Mouse (Mus musculus) intestine, postnatal 0 days (tissue): ENCODE data around the gene H2al1f. TPM values are rescaled to one million over a fixed set of nuclear protein-coding genes. Genes with fewer than 3 reads are reported as not detected.
"Not testable (repeated sequence)": the region's sequence is repeated elsewhere in the genome, so short reads cannot be mapped to it uniquely, and the experiment has no call there.

Experiments
- ATAC-seq: fragments of 200-750 bp; cut with Nextera tagmentation; 2 replicates; pipeline ENCODE4 v1.8.0; 2017; ENCODE audit warnings: mild to moderate bottlenecking, moderate TSS enrichment, moderate library complexity
- H3K27ac ChIP-seq: fragments of 300-500 bp; sonication (generic); 2 replicates; pipeline ENCODE4 v1.5.1; 2014; ENCODE audit warnings: mild to moderate bottlenecking, low read depth, low read length, moderate library complexity
- H3K27me3 ChIP-seq: fragments of 300-500 bp; sonication (generic); replicated peaks from 2 replicates; pipeline ENCODE4 v1.6.1; 2014; ENCODE audit warnings: low read length, mixed read lengths; ENCODE audit not compliant: control insufficient read depth, insufficient read depth
- H3K36me3 ChIP-seq: fragments of 300-500 bp; sonication (generic); 2 replicates; pipeline ENCODE4 v1.6.1; 2014; ENCODE audit warnings: mild to moderate bottlenecking, moderate library complexity; ENCODE audit not compliant: control insufficient read depth, insufficient read depth
- H3K4me1 ChIP-seq: fragments of 300-500 bp; sonication (generic); replicated peaks from 2 replicates; pipeline ENCODE4 v1.6.1; 2014; ENCODE audit warnings: antibody characterized with exemption, low read length, mixed read lengths; ENCODE audit not compliant: control insufficient read depth, insufficient read depth
- H3K4me2 ChIP-seq: fragments of 300-500 bp; sonication (generic); replicated peaks from 2 replicates; pipeline ENCODE4 v1.6.1; 2014; ENCODE audit warnings: low read depth, mild to moderate bottlenecking, moderate library complexity
- H3K4me3 ChIP-seq: fragments of 300-500 bp; sonication (generic); 2 replicates; pipeline ENCODE4 v1.5.1; 2014; ENCODE audit warnings: low read depth, low read length
- H3K9ac ChIP-seq: fragments of 300-500 bp; sonication (generic); 2 replicates; pipeline ENCODE4 v1.6.1; 2014; ENCODE audit warnings: mild to moderate bottlenecking, low read depth, low read length
- H3K9me3 ChIP-seq: fragments of 300-500 bp; sonication (generic); 2 replicates; pipeline ENCODE4 v1.6.1; 2016; ENCODE audit warnings: mixed run types; ENCODE audit not compliant: control insufficient read depth
- CTCF ChIP-seq: sonication (generic); IDR thresholded peaks from 2 replicates; pipeline ENCODE4 v1.5.1; 2016; ENCODE audit warnings: low read depth, mild to moderate bottlenecking, control low read depth, antibody characterized with exemption, moderate library complexity
- WGBS: fragments of 180-500 bp; shearing (Covaris S2); extraction: QIAGEN DNeasy Blood & Tissue Kit; methylation state at CpG from one replicate; pipeline ENCODE4 v1.1.7; 2014; 5-methylcytosine and 5-hydroxymethylcytosine counted together
- polyA plus RNA-seq: library from polyadenylated mRNA; unstranded; fragments of >200 nt; fragmentation: Nextera tagmentation; extraction: Ambion mirVana; gene quantifications from 2 replicates; pipeline ENCODE4 v1.2.1, GENCODE M21; 2015

Gene H2al1f
- polyA plus RNA-seq, 1 experiment from 2014 or later: not detected

GRCm38 (mm10) chrX:11289244-11289643, 25.7 kb upstream of the H2al1f start:
- H3K4me2 ChIP-seq: no peak overlapping the region
- no peaks in the 10 kb centered on the region for H3K36me3 ChIP-seq
- no peaks in the 10 kb centered on the region for H3K9me3 ChIP-seq
- WGBS: 72% methylated on average over 4 of the region's 4 CpGs
- H3K9ac ChIP-seq: no peak overlapping the region
- TF ChIP-seq CTCF: no peak
- no peak for ATAC-seq
- H3K27ac ChIP-seq: no peak overlapping the region
- H3K4me1 ChIP-seq: no peaks in the 10 kb centered on the region
- no peaks in the 10 kb centered on the region; the same call in 1 of the 2 replicates for H3K27me3 ChIP-seq
- H3K4me3 ChIP-seq: no peak overlapping the region

GRCm38 (mm10) chrX:11298957-11299356, 16.0 kb upstream of the H2al1f start, which contains the start of gene H2al1a:
H2al1a (plus strand) TSS chrX:11299257.
- H3K4me2 ChIP-seq, ATAC-seq, H3K27ac ChIP-seq, H3K9ac ChIP-seq, H3K4me3 ChIP-seq, H3K9me3 ChIP-seq, H3K4me1 ChIP-seq, H3K36me3 ChIP-seq, H3K27me3 ChIP-seq: not testable (repeated sequence)
- WGBS: no CpG with 5 or more reads among the region's 3 CpGs

GRCm38 (mm10) chrX:11302132-11302531, 12.8 kb upstream of the H2al1f start, which contains the start of gene H2al1b:
H2al1b (plus strand) TSS chrX:11302432.
- ATAC-seq, H3K27me3 ChIP-seq, H3K27ac ChIP-seq, H3K9me3 ChIP-seq, H3K4me1 ChIP-seq, H3K36me3 ChIP-seq, H3K4me2 ChIP-seq, H3K4me3 ChIP-seq, H3K9ac ChIP-seq: not testable (repeated sequence)
- 87% methylated on average over 1 of the region's 3 CpGs for WGBS

GRCm38 (mm10) chrX:11305355-11305754, 9.6 kb upstream of the H2al1f start, which contains the start of gene H2al1c:
H2al1c (plus strand) TSS chrX:11305655.
- H3K27me3 ChIP-seq, H3K4me3 ChIP-seq, H3K4me1 ChIP-seq, H3K27ac ChIP-seq, H3K36me3 ChIP-seq, H3K9ac ChIP-seq, ATAC-seq, H3K4me2 ChIP-seq, H3K9me3 ChIP-seq: not testable (repeated sequence)
- WGBS: 78% methylated on average over 1 of the region's 6 CpGs

- not testable (repeated sequence) for H3K27me3 ChIP-seq, H3K4me1 ChIP-seq, ATAC-seq, H3K27ac ChIP-seq, H3K4me3 ChIP-seq, H3K4me2 ChIP-seq, H3K9me3 ChIP-seq, H3K9ac ChIP-seq, H3K36me3 ChIP-seq
- WGBS: no CpG with 5 or more reads among the region's 6 CpGs
These were observed 6.4 kb upstream of the H2al1f start, which contains the start of gene H2al1d for GRCm38 (mm10) chrX:11308524-11308923. H2al1d (plus strand) TSS chrX:11308824.

- H3K9ac ChIP-seq, H3K27ac ChIP-seq, H3K4me2 ChIP-seq, H3K4me3 ChIP-seq, H3K9me3 ChIP-seq, H3K4me1 ChIP-seq, H3K36me3 ChIP-seq, H3K27me3 ChIP-seq, ATAC-seq: not testable (repeated sequence)
- no CpG with 5 or more reads among the region's 3 CpGs for WGBS
These were observed 3.3 kb upstream of the H2al1f start, which contains the start of gene H2al1e for GRCm38 (mm10) chrX:11311634-11312033. H2al1e (plus strand) TSS chrX:11311934.

GRCm38 (mm10) chrX:11317956-11318355, 3.0 kb downstream of the H2al1f start, which contains the start of gene H2al1g:
H2al1g (plus strand) TSS chrX:11318256.
- H3K9ac ChIP-seq, H3K27me3 ChIP-seq, H3K4me2 ChIP-seq, H3K4me3 ChIP-seq, H3K9me3 ChIP-seq, ATAC-seq, H3K36me3 ChIP-seq, H3K4me1 ChIP-seq, H3K27ac ChIP-seq: not testable (repeated sequence)
- no CpG with 5 or more reads among the region's 3 CpGs for WGBS

- not testable (repeated sequence) for H3K4me1 ChIP-seq, H3K27me3 ChIP-seq, H3K36me3 ChIP-seq, H3K9ac ChIP-seq, H3K27ac ChIP-seq, H3K4me3 ChIP-seq, H3K4me2 ChIP-seq, ATAC-seq, H3K9me3 ChIP-seq
- no CpG with 5 or more reads among the region's 6 CpGs for WGBS
These were observed 6.2 kb downstream of the H2al1f start, which contains the start of gene H2al1h for GRCm38 (mm10) chrX:11321192-11321591. H2al1h (plus strand) TSS chrX:11321492.

- not testable (repeated sequence) for H3K27me3 ChIP-seq, H3K9ac ChIP-seq, H3K4me2 ChIP-seq, H3K4me1 ChIP-seq, H3K9me3 ChIP-seq, H3K27ac ChIP-seq, H3K36me3 ChIP-seq, ATAC-seq, H3K4me3 ChIP-seq
- WGBS: 100% methylated on average over 3 of the region's 5 CpGs
These were observed 9.4 kb downstream of the H2al1f start, which contains the start of gene H2al1i for GRCm38 (mm10) chrX:11324359-11324758. H2al1i (plus strand) TSS chrX:11324659.
